Mouse (Mus musculus): Measurements from ENCODE around the gene Zfp945. TPM values are rescaled to one million over a fixed set of nuclear protein-coding genes. Genes with fewer than 3 reads are reported as not detected.
"Not testable (repeated sequence)": the region's sequence is repeated elsewhere in the genome, so short reads cannot be mapped to it uniquely, and the experiment has no call there.

Zfp945 gene
- polyA plus RNA-seq (2014; fragmentation: Nextera tagmentation; extraction: Ambion mirVana), result 24.3 and 28.7 TPM in 2 replicates

DNA sequence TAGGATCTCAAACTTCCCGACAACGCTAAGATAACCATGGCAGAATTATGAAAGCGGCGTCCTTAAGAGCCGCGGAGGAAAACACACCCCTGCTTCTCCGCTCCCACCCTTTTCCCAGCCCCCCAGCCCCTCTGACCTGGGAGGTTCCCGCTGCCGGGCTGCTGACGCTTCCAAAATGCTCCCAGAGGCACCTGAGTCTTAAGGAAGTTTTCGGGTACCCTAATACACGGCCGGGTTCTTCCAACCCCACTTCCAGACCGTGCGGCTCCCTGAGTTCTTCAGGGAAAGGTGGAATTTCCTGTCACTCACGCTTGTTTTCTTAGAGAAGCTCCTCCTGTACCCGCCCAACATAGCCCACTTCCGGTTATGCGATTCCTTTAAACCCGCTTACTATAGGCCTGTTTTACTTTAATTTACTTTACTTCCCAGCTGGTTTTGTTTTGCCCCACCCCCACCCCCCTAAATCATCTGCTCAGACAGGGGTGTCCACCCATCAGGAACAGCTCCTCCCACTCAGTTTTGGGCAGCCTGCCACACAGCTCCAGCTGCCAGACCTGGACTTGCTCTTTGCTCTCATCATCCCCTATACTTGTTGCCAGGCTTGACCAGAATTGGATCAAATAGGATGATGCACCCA lies at the start of gene Zfp945:
Zfp945 (minus strand) TSS at position 290 of the 637 bp plus-strand sequence.
- H3K36me3 ChIP-seq (ENCODE audit: control insufficient read depth, insufficient read depth, low read length), result peaks cover 17% of the 10 kb centered on the region
- WGBS, result 0% methylated on average over 20 of the region's 20 CpGs

DNA sequence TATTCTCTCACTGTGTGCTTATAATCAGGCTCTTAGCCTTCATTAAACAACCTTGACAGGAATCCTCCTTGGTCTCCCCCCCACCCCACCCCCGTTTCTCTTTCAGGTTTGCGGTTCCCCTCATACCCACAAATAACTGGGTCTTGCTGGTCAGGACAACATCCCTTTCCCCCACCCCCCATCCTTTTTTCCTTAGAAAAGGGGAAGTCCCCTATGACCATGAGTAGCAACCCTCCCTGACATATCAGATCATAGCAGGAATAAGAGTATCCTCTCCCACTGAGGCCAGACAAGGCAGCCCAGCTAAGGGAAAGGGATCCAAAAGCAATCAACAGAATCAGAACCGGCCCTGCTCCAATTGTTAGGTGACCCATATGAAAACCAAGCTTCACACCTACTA lies 21.4 kb upstream of the Zfp945 start:
- no peaks in the 10 kb centered on the region for H3K27me3 ChIP-seq (ENCODE audit: control insufficient read depth, insufficient read depth, low read length)
- no peaks in the 10 kb centered on the region for H3K4me1 ChIP-seq (ENCODE audit: control insufficient read depth, insufficient read depth, low read length)
- H3K9me3 ChIP-seq (ENCODE audit: control insufficient read depth, low read length), result peaks cover 3% of the 10 kb centered on the region; the same call in 1 of the 2 replicates
- H3K9ac ChIP-seq (ENCODE audit: low read depth, low read length), result no peak overlapping the region
- no peaks in the 10 kb centered on the region for H3K36me3 ChIP-seq (ENCODE audit: control insufficient read depth, insufficient read depth, low read length)
- WGBS, result 85% methylated on average over 3 of the region's 3 CpGs
- H3K4me3 ChIP-seq (ENCODE audit: low read length), result no peak overlapping the region
- no peak for ATAC-seq (ENCODE audit: low FRiP score, low TSS enrichment)
- no peak overlapping the region for H3K27ac ChIP-seq (ENCODE audit: low read depth, low read length)
- H3K4me2 ChIP-seq (replicated peaks; ENCODE audit: low read depth, low read length), result no peak overlapping the region

More for the DNA sequence above, at the start of gene Zfp945:
- H3K27me3 ChIP-seq (ENCODE audit: control insufficient read depth, insufficient read depth, low read length), result no peaks in the 10 kb centered on the region
- no peaks in the 10 kb centered on the region for H3K9me3 ChIP-seq (ENCODE audit: control insufficient read depth, low read length)
- H3K27ac ChIP-seq (ENCODE audit: low read depth, low read length), result peak within 1 kb of the TSS; percentile 82
- H3K9ac ChIP-seq (ENCODE audit: low read depth, low read length), result peak within 1 kb of the TSS; percentile 77
- ATAC-seq (ENCODE audit: low FRiP score, low TSS enrichment), result peak; percentile 98
- H3K4me2 ChIP-seq (replicated peaks; ENCODE audit: low read depth, low read length), result peak within 1 kb of the TSS; percentile 68
- H3K4me1 ChIP-seq (ENCODE audit: control insufficient read depth, insufficient read depth, low read length), result peaks cover 6% of the 10 kb centered on the region; the same call in 1 of the 2 replicates
- peak within 1 kb of the TSS; percentile 77 for H3K4me3 ChIP-seq (ENCODE audit: low read length)

DNA sequence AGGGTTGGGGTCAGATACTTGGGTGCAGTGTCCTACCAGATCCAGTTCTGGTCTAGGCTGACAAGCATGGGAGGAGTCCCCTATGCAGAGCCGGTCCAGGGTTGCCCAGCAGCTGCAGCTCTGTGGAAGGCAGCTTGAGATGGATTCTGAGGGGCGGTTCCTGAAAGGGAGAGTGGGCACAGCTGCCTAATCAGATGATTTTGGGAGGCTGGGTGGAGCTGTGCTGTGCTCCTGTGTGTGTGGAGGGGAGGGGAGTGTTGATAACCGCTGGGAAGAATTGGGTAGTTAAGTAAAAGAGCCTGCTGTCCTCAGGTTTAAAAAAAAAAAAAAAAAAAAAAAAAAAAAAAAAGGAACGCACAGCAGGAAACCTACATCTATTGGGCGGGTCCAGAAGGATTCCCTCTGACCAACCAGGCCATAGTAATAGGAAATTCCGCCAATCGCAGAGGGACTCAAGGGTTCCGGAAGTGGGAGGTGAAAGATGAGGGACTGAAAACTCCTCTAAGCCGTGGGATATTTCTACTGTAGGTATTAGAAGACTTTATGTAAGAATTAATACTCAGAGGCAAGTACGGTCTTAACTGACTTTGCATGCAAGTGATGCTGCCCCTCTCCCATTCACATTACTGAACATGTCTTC lies 17.2 kb upstream of the Zfp945 start:
- no peak for ATAC-seq (ENCODE audit: low FRiP score, low TSS enrichment)
- no peaks in the 10 kb centered on the region for H3K9me3 ChIP-seq (ENCODE audit: control insufficient read depth, low read length)
- H3K9ac ChIP-seq (ENCODE audit: low read depth, low read length), result no peak overlapping the region
- 62% methylated on average over 10 of the region's 10 CpGs for WGBS
- no peaks in the 10 kb centered on the region for H3K27me3 ChIP-seq (ENCODE audit: control insufficient read depth, insufficient read depth, low read length)
- no peak overlapping the region for H3K4me3 ChIP-seq (ENCODE audit: low read length)
- H3K4me1 ChIP-seq (ENCODE audit: control insufficient read depth, insufficient read depth, low read length), result no peaks in the 10 kb centered on the region
- H3K36me3 ChIP-seq (ENCODE audit: control insufficient read depth, insufficient read depth, low read length), result no peaks in the 10 kb centered on the region
- H3K4me2 ChIP-seq (replicated peaks; ENCODE audit: low read depth, low read length), result no peak overlapping the region
- no peak overlapping the region for H3K27ac ChIP-seq (ENCODE audit: low read depth, low read length)

DNA sequence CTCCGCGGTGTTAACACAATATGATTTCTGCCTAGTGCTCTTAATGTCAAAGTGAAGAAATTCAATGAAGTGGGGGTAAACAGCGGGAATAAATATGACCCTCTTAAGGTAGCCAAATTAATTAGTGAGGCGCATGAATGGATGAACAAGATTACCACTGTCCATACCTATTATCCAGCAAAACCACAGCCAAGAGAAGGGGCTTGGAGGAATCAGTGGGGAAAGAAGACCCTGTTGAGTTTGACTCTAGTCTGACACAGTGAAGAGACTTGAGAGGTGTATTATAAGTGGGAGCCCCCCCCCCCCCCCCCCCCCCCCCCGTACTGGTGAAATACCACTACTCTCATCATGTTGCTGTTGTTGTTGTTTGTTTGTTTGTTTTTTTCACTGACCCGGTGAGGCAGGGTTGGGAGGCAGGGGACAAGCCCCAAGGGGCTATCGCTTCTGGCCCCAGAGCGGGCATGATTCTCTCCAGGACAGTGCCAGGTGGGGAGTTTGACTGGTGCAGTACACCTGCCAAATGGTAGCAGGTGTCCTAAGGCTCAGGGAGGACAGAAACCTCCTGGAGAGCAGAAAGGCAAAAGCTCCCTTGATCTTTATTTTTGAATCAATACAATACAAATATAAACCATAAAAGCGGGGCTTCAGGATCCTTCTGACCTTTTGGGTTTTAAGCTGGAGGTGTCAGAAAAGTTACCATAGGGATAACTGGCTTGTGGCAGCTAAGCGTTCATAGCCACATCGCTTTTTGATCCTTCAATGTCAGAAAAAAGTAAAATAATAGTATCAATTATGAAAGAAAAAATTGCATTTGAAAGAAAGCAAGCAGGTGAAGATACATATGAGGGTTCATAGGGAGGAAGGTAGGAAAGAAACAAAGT lies 10.7 kb upstream of the Zfp945 start:
- no peaks in the 10 kb centered on the region for H3K9me3 ChIP-seq (ENCODE audit: control insufficient read depth, low read length)
- H3K4me3 ChIP-seq (ENCODE audit: low read length), result no peak overlapping the region
- 94% methylated on average over 10 of the region's 11 CpGs for WGBS
- H3K36me3 ChIP-seq (ENCODE audit: control insufficient read depth, insufficient read depth, low read length), result no peaks in the 10 kb centered on the region
- H3K27ac ChIP-seq (ENCODE audit: low read depth, low read length), result no peak overlapping the region
- no peak overlapping the region for H3K4me2 ChIP-seq (replicated peaks; ENCODE audit: low read depth, low read length)
- no peaks in the 10 kb centered on the region for H3K4me1 ChIP-seq (ENCODE audit: control insufficient read depth, insufficient read depth, low read length)
- no peaks in the 10 kb centered on the region for H3K27me3 ChIP-seq (ENCODE audit: control insufficient read depth, insufficient read depth, low read length)
- no peak overlapping the region for H3K9ac ChIP-seq (ENCODE audit: low read depth, low read length)
- no peak; the same call in 1 of the 2 replicates for ATAC-seq (ENCODE audit: low FRiP score, low TSS enrichment)

DNA sequence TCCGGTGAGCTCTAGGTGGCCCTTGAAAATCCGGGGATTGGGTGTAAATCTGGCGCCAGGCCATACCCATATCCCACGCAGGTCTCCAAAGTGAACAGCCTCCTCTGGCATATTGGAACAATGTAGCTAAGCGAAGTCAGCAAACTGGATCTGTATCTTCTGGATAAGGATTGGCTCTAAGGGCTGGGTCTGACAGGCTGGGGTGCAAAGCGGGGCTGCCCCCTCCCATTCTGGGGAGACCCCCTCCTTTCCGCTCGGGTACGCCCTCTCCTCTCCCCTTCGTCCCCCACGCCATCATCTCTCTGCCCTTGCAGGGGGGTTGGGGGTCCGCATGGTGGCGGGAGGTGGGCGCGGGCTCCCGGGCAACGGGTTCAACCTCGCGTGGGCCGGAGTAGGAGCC lies 9.4 kb upstream of the Zfp945 start:
- no peak overlapping the region for H3K4me2 ChIP-seq (replicated peaks; ENCODE audit: low read depth, low read length)
- no peaks in the 10 kb centered on the region for H3K36me3 ChIP-seq (ENCODE audit: control insufficient read depth, insufficient read depth, low read length)
- H3K4me1 ChIP-seq (ENCODE audit: control insufficient read depth, insufficient read depth, low read length), result no peaks in the 10 kb centered on the region
- ATAC-seq (ENCODE audit: low FRiP score, low TSS enrichment), result peak; percentile 64; the same call in 1 of the 2 replicates
- no peak overlapping the region for H3K9ac ChIP-seq (ENCODE audit: low read depth, low read length)
- H3K27ac ChIP-seq (ENCODE audit: low read depth, low read length), result no peak overlapping the region
- H3K27me3 ChIP-seq (ENCODE audit: control insufficient read depth, insufficient read depth, low read length), result no peaks in the 10 kb centered on the region
- H3K4me3 ChIP-seq (ENCODE audit: low read length), result no peak overlapping the region
- H3K9me3 ChIP-seq (ENCODE audit: control insufficient read depth, low read length), result no peaks in the 10 kb centered on the region
- 94% methylated on average over 20 of the region's 20 CpGs for WGBS

DNA sequence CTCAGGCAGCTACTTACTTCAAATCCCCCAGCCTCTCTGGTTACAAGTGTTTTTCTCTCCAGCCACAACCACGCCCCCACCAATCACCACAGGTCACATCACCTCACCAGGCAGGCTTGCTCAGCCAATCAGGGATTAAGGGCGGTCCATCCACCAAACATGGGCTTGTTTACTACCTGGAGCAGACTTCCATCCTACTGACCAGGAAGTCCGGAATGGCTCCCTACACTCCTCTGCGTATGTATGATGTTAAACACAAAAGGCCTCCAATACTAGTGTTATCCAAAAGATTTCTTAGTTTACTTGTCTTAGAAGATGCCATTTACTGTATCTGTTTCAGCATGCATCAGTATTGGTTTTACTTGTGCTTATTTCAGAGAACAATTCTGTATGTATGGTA lies 8.6 kb upstream of the Zfp945 start:
- not testable (repeated sequence) for H3K4me3 ChIP-seq (ENCODE audit: low read length); H3K27ac ChIP-seq (ENCODE audit: low read depth, low read length); H3K27me3 ChIP-seq (ENCODE audit: control insufficient read depth, insufficient read depth, low read length); H3K4me2 ChIP-seq (replicated peaks; ENCODE audit: low read depth, low read length); H3K4me1 ChIP-seq (ENCODE audit: control insufficient read depth, insufficient read depth, low read length); H3K9ac ChIP-seq (ENCODE audit: low read depth, low read length); H3K36me3 ChIP-seq (ENCODE audit: control insufficient read depth, insufficient read depth, low read length); H3K9me3 ChIP-seq (ENCODE audit: control insufficient read depth, low read length); ATAC-seq (ENCODE audit: low FRiP score, low TSS enrichment)
- 94% methylated on average over 4 of the region's 4 CpGs for WGBS

DNA sequence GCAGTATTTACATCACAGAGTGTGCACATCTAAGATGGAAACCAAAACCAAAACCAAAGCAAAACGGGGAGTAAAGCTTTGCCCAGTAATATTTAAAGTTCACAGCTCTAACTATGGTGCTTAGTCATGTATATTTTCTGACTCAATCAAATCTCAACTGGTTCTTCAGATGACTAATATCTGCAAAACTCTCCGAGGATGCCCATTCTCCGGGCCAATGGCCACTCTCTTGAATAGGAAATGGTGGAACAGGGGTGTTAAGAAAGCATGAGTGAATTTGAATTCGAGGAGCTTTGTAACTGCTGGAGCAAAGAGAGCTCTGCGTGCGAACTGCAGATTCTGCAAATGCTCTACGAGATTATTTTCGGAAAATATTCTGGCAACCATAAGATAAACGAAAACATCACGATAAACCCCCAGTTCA lies 501 bp downstream of the Zfp945 start:
- H3K9ac ChIP-seq (ENCODE audit: low read depth, low read length), result peak overlapping the region; percentile 77
- H3K27me3 ChIP-seq (ENCODE audit: control insufficient read depth, insufficient read depth, low read length), result no peaks in the 10 kb centered on the region
- H3K4me1 ChIP-seq (ENCODE audit: control insufficient read depth, insufficient read depth, low read length), result peaks cover 6% of the 10 kb centered on the region; the same call in 1 of the 2 replicates
- peak overlapping the region; percentile 68 for H3K4me2 ChIP-seq (replicated peaks; ENCODE audit: low read depth, low read length)
- H3K27ac ChIP-seq (ENCODE audit: low read depth, low read length), result peak overlapping the region; percentile 82
- WGBS, result 1% methylated on average over 10 of the region's 10 CpGs
- H3K4me3 ChIP-seq (ENCODE audit: low read length), result peak overlapping the region; percentile 77
- ATAC-seq (ENCODE audit: low FRiP score, low TSS enrichment), result peak; percentile 25; the same call in 1 of the 2 replicates
- H3K9me3 ChIP-seq (ENCODE audit: control insufficient read depth, low read length), result no peaks in the 10 kb centered on the region
- H3K36me3 ChIP-seq (ENCODE audit: control insufficient read depth, insufficient read depth, low read length), result peaks cover 19% of the 10 kb centered on the region

DNA sequence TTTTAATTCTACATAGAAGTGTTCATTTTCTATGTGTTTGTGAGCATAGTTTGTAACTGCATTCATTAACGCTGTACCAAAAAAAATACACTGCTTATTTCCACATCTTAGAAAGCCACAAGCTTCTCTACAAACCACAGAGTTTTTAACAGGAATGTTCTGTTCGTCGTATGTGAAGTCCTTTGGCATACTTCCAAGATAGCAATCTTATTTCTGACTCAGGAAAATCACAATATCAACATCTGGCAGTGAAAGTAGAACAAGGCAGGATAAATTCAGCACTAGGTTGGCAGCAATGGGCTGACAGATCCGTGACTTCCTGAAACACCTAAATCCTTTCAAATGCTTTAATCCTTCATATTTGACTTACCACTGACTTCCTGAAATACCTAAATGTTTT lies 45.8 kb downstream of the Zfp945 start:
- no peak overlapping the region for H3K4me2 ChIP-seq (replicated peaks; ENCODE audit: low read depth, low read length)
- WGBS, result 70% methylated on average over 4 of the region's 4 CpGs
- ATAC-seq (ENCODE audit: low FRiP score, low TSS enrichment), result no peak

More for the DNA sequence above, 45.8 kb downstream of the Zfp945 start:
- Histone ChIP-seq H3K36me3 (ENCODE audit: control insufficient read depth, insufficient read depth, low read length) (no peaks in the 10 kb centered on the region), H3K4me1 (ENCODE audit: control insufficient read depth, insufficient read depth, low read length) (no peaks in the 10 kb centered on the region), H3K27me3 (ENCODE audit: control insufficient read depth, insufficient read depth, low read length) (no peaks in the 10 kb centered on the region), H3K27ac (ENCODE audit: low read depth, low read length) (no peak overlapping the region), H3K9me3 (ENCODE audit: control insufficient read depth, low read length) (no peaks in the 10 kb centered on the region), H3K4me3 (ENCODE audit: low read length) (no peak overlapping the region), H3K9ac (ENCODE audit: low read depth, low read length) (no peak overlapping the region)
